Mouse (Mus musculus): ENCODE measurements around the gene Bcam. TPM values are rescaled to one million over a fixed set of nuclear protein-coding genes. Genes with fewer than 3 reads are reported as not detected.

Bcam gene
- polyA plus RNA-seq, 1 experiment from 2014 or later: 10.7 TPM

DNA sequence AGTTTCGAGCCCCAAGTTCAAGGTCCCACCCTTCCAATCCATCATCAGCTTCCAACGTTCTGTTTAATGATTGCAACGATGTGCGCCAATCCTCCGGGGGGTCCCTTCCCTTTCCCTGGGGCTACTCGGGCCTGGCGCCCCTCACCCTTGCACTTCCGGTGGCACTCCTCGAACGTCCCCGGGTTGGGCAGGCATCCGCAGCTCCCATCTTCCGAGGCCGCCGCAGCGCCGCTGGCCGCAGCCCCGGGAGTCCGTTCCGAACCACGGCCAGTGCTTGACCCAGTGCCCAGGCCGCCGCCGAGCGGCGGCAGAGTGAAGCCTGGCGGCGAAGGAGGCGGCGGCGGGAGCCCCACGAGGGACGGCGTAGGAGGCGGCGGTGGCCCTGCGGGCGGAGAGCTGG is 56.0 kb downstream of the Bcam start:
- ATAC-seq (ENCODE audit: low FRiP score): no peak; the same call in none of the 2 replicates

DNA sequence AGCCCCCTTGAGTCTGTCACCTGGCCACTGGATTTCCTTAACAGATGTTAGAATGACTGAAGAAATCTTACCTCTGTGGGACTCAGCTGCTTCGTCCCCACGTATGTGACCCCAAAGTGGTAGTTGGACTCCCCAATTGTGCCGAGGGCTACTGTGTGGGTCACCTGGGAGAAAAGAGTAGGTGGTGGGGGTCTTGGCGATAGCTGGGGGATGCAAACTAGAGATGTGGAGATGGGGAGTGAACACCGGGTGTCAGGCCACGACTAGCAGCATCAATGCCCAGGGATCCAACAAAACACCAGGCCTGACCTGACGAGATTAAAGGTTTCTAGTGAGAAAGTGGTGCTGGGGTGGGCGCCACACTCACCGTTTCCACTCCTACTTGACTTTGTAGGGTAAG is 57.2 kb downstream of the Bcam start:
- H3K4me2 ChIP-seq: no peak overlapping the region; the same call in 1 of the 2 replicates
- H3K9ac ChIP-seq: no peak overlapping the region
- 91% methylated on average over 9 of the region's 9 CpGs for WGBS

More for the DNA sequence above, 56.0 kb downstream of the Bcam start:
- no peaks in the 10 kb centered on the region for H3K27me3 ChIP-seq
- H3K9ac ChIP-seq: peak overlapping the region; percentile 98
- H3K9me3 ChIP-seq: no peaks in the 10 kb centered on the region
- H3K4me3 ChIP-seq: peak overlapping the region; percentile 97
- 1% methylated on average over 39 of the region's 39 CpGs for WGBS
- H3K4me1 ChIP-seq (replicated peaks): peaks cover 26% of the 10 kb centered on the region
- H3K36me3 ChIP-seq: peaks cover 45% of the 10 kb centered on the region
- peak overlapping the region; percentile 98 for H3K4me2 ChIP-seq
- H3K27ac ChIP-seq: peak overlapping the region; percentile 84

DNA sequence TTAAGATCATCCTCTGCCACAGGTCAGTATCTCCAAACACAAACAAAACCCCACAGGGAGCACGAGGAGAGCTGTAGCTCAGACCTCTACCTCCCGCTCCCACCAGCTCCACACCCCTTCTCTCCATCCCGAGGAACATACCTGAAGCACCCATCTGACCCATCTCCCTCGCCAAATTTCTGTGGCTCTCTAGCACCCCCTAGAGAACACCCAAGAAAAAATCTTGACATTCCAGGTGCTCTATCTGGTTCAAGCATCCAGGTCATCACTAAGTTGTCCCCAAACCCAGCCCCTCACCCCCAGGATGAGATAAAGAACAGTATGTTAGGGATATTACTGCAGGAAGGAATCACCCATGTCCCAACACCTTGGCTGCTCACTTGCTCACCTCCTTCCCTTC is 57.6 kb downstream of the Bcam start:
- Histone ChIP-seq H3K27me3 (no peaks in the 10 kb centered on the region), H3K9me3 (no peaks in the 10 kb centered on the region), H3K4me2 (no peak overlapping the region), H3K27ac (no peak overlapping the region), H3K36me3 (peaks cover 49% of the 10 kb centered on the region), H3K4me3 (no peak overlapping the region), H3K9ac (no peak overlapping the region), H3K4me1 (replicated peaks) (peaks cover 26% of the 10 kb centered on the region)
- 60% methylated on average over 4 of the region's 4 CpGs for WGBS
- ATAC-seq (ENCODE audit: low FRiP score): no peak

More for the DNA sequence above, 57.2 kb downstream of the Bcam start:
- Histone ChIP-seq H3K4me1 (replicated peaks) (peaks cover 26% of the 10 kb centered on the region), H3K27ac (no peak overlapping the region), H3K4me3 (no peak overlapping the region), H3K36me3 (peaks cover 46% of the 10 kb centered on the region), H3K9me3 (no peaks in the 10 kb centered on the region), H3K27me3 (no peaks in the 10 kb centered on the region)
- no peak for ATAC-seq (ENCODE audit: low FRiP score)

DNA sequence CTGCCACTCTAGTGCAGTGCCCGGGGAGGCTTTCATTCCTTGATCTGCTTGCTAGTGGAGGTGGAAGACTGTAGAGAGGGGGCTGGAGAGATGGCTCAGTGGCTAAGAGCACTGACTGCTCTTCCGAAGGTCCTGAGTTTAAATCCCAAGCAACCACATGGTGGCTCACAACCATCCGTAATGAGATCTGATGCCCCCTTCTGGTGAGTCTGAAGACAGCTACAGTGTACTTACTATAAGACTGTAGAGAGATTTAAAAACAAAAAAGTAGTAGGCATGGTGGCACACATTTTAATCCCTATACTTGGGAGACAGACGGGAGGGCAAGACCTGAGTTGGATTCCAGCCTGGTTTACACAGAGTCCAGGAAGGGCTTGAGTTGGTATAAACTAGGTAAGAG is 58.4 kb downstream of the Bcam start:
- whole genome bisulfite sequencing: 83% methylated on average over 4 of the region's 4 CpGs
- H3K36me3 ChIP-seq: peaks cover 56% of the 10 kb centered on the region

DNA sequence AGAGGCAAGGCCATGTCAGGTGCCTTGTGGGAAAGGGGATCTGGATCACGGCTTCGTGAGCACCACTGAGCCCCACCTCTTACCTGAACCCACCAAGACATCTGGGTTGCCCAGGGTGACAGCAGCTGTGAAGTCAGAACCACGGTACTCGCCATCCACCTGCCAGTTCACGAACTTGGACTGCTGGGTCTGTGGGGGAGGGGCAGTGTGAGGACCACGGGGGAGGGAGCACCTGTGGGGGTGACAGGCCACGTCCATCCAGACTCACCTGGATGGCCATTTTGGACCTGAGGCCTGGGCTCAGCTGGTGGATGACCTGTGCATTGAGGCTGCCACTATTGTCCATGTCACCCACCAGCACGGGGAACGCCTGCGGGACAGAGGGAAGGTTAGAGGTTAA is 60.2 kb downstream of the Bcam start:
- WGBS: 94% methylated on average over 10 of the region's 10 CpGs

More for the DNA sequence above, 58.4 kb downstream of the Bcam start:
- H3K9ac ChIP-seq: no peak overlapping the region
- no peaks in the 10 kb centered on the region for H3K27me3 ChIP-seq
- H3K4me3 ChIP-seq: no peak overlapping the region
- no peaks in the 10 kb centered on the region for H3K9me3 ChIP-seq
- H3K4me1 ChIP-seq (replicated peaks): peaks cover 26% of the 10 kb centered on the region
- H3K27ac ChIP-seq: no peak overlapping the region
- H3K4me2 ChIP-seq: no peak overlapping the region
- no peak for ATAC-seq (ENCODE audit: low FRiP score)

More for the DNA sequence above, 60.2 kb downstream of the Bcam start:
- no peak for ATAC-seq (ENCODE audit: low FRiP score)
- no peaks in the 10 kb centered on the region for H3K27me3 ChIP-seq
- no peak overlapping the region for H3K4me3 ChIP-seq
- H3K4me2 ChIP-seq: no peak overlapping the region
- H3K9ac ChIP-seq: no peak overlapping the region
- no peaks in the 10 kb centered on the region for H3K9me3 ChIP-seq
- peaks cover 66% of the 10 kb centered on the region for H3K36me3 ChIP-seq
- no peak overlapping the region for H3K27ac ChIP-seq
- peaks cover 17% of the 10 kb centered on the region for H3K4me1 ChIP-seq (replicated peaks)

Other genes starting within 250 kb of the Bcam start
- 32.1 and 32.7 TPM in 2 replicates for gene Ppp1r37, start 207.9 kb downstream of the Bcam start, polyA plus RNA-seq (2015; fragmentation: Nextera tagmentation; extraction: Ambion mirVana)
- gene Zfp296, start 193.7 kb downstream of the Bcam start, polyA plus RNA-seq (2015; fragmentation: Nextera tagmentation; extraction: Ambion mirVana): 0.17 and 0.22 TPM in 2 replicates
- gene Gemin7, start 193.4 kb downstream of the Bcam start, polyA plus RNA-seq (2015; fragmentation: Nextera tagmentation; extraction: Ambion mirVana): 139 and 144 TPM in 2 replicates
- 54.2 and 60.5 TPM in 2 replicates for gene Clasrp, start 166.5 kb downstream of the Bcam start, polyA plus RNA-seq (2015; fragmentation: Nextera tagmentation; extraction: Ambion mirVana)
- gene Relb, start 141.6 kb downstream of the Bcam start, polyA plus RNA-seq (2015; fragmentation: Nextera tagmentation; extraction: Ambion mirVana): 4.9 and 5.4 TPM in 2 replicates
- 108 and 109 TPM in 2 replicates for gene Clptm1, start 106.0 kb downstream of the Bcam start, polyA plus RNA-seq (2015; fragmentation: Nextera tagmentation; extraction: Ambion mirVana)
- 0.56 TPM in 1 of 2 replicates, not detected in the other for gene Apoc2, start 93.1 kb downstream of the Bcam start, polyA plus RNA-seq (2015; fragmentation: Nextera tagmentation; extraction: Ambion mirVana)
- gene Gm44805, start 89.6 kb downstream of the Bcam start, polyA plus RNA-seq (2015; fragmentation: Nextera tagmentation; extraction: Ambion mirVana): not detected in 2 replicates
- gene Apoc4, start 89.5 kb downstream of the Bcam start, polyA plus RNA-seq (2015; fragmentation: Nextera tagmentation; extraction: Ambion mirVana): 0.12 TPM in 1 of 2 replicates, not detected in the other
- gene Apoc1, start 78.4 kb downstream of the Bcam start, polyA plus RNA-seq (2015; fragmentation: Nextera tagmentation; extraction: Ambion mirVana): 2.7 and 3.8 TPM in 2 replicates
- 339 and 374 TPM in 2 replicates for gene Apoe, start 71.8 kb downstream of the Bcam start, polyA plus RNA-seq (2015; fragmentation: Nextera tagmentation; extraction: Ambion mirVana)
- gene Tomm40, start 55.6 kb downstream of the Bcam start, polyA plus RNA-seq (2015; fragmentation: Nextera tagmentation; extraction: Ambion mirVana): 119 and 124 TPM in 2 replicates
- gene Nectin2, start 20.5 kb downstream of the Bcam start, polyA plus RNA-seq (2015; fragmentation: Nextera tagmentation; extraction: Ambion mirVana): 49.1 and 49.8 TPM in 2 replicates
- gene Cblc, start 25.8 kb upstream of the Bcam start, polyA plus RNA-seq (2015; fragmentation: Nextera tagmentation; extraction: Ambion mirVana): not detected in 2 replicates
- gene Bcl3, start 51.8 kb upstream of the Bcam start, polyA plus RNA-seq (2015; fragmentation: Nextera tagmentation; extraction: Ambion mirVana): 0.60 and 1.5 TPM in 2 replicates
- gene Gm19345, start 81.0 kb upstream of the Bcam start, polyA plus RNA-seq (2015; fragmentation: Nextera tagmentation; extraction: Ambion mirVana): 7.6 and 9.3 TPM in 2 replicates
- gene Ceacam16, start 90.3 kb upstream of the Bcam start, polyA plus RNA-seq (2015; fragmentation: Nextera tagmentation; extraction: Ambion mirVana): 0.48 and 0.58 TPM in 2 replicates
- gene Ceacam19, start 116.9 kb upstream of the Bcam start, polyA plus RNA-seq (2015; fragmentation: Nextera tagmentation; extraction: Ambion mirVana): not detected in 2 replicates
- 7.8 and 9.4 TPM in 2 replicates for gene Pvr, start 150.1 kb upstream of the Bcam start, polyA plus RNA-seq (2015; fragmentation: Nextera tagmentation; extraction: Ambion mirVana)
- gene Igsf23, start 179.7 kb upstream of the Bcam start, polyA plus RNA-seq (2015; fragmentation: Nextera tagmentation; extraction: Ambion mirVana): 0.13 TPM in 1 of 2 replicates, not detected in the other
- not detected in 2 replicates for gene Ceacam20, start 194.4 kb upstream of the Bcam start, polyA plus RNA-seq (2015; fragmentation: Nextera tagmentation; extraction: Ambion mirVana)
- not detected in 2 replicates for gene Nlrp9b, start 220.4 kb upstream of the Bcam start, polyA plus RNA-seq (2015; fragmentation: Nextera tagmentation; extraction: Ambion mirVana)